Mouse (Mus musculus) hindbrain, embryonic 16.5 days (tissue): ENCODE data around the gene Gtf2i. TPM values are rescaled to one million over a fixed set of nuclear protein-coding genes. Genes with fewer than 3 reads are reported as not detected.

Source experiments
- ATAC-seq: fragments of 200-750 bp; cut with Nextera tagmentation; 2 replicates; pipeline ENCODE4 v1.8.0; 2017; ENCODE audit warnings: moderate TSS enrichment, moderate library complexity
- H3K27ac ChIP-seq: fragments of 300-500 bp; sonication (generic); 2 replicates; pipeline ENCODE4 v1.5.1; 2014; ENCODE audit warnings: low read depth, mild to moderate bottlenecking, control low read depth, low read length, moderate library complexity
- H3K27me3 ChIP-seq: fragments of 300-500 bp; sonication (generic); replicated peaks from 2 replicates; pipeline ENCODE4 v1.6.1; 2014; ENCODE audit warnings: low read length; ENCODE audit not compliant: control insufficient read depth, insufficient read depth
- H3K36me3 ChIP-seq: fragments of 300-500 bp; sonication (generic); 2 replicates; pipeline ENCODE4 v1.6.1; 2014; ENCODE audit warnings: mild to moderate bottlenecking, low read length, moderate library complexity, mixed read lengths; ENCODE audit not compliant: control insufficient read depth, insufficient read depth
- H3K4me1 ChIP-seq: fragments of 300-500 bp; sonication (generic); 2 replicates; pipeline ENCODE4 v1.6.1; 2014; ENCODE audit warnings: low read depth, low read length; ENCODE audit not compliant: control insufficient read depth, insufficient read depth
- H3K4me2 ChIP-seq: fragments of 300-500 bp; sonication (generic); 2 replicates; pipeline ENCODE4 v1.6.1; 2014; ENCODE audit warnings: mild to moderate bottlenecking, low read length, control low read depth, moderate library complexity
- H3K4me3 ChIP-seq: fragments of 300-500 bp; sonication (generic); 2 replicates; pipeline ENCODE4 v1.5.1; 2014; ENCODE audit warnings: mild to moderate bottlenecking, low read length, control low read depth, moderate library complexity
- H3K9ac ChIP-seq: fragments of 300-500 bp; sonication (generic); 2 replicates; pipeline ENCODE4 v1.6.1; 2014; ENCODE audit warnings: low read depth, mild to moderate bottlenecking, control low read depth, low read length, moderate library complexity
- H3K9me3 ChIP-seq: fragments of 300-500 bp; sonication (generic); 2 replicates; pipeline ENCODE4 v1.6.1; 2014; ENCODE audit warnings: mild to moderate bottlenecking, low read length, moderate library complexity; ENCODE audit not compliant: control insufficient read depth
- WGBS: fragments of 180-500 bp; shearing (Covaris S2); extraction: QIAGEN DNeasy Blood & Tissue Kit; methylation state at CpG from one replicate; pipeline ENCODE4 v1.1.7; 2014; 5-methylcytosine and 5-hydroxymethylcytosine counted together
- polyA plus RNA-seq: library from polyadenylated mRNA; unstranded; fragments of >200 nt; fragmentation: Nextera tagmentation; extraction: Ambion mirVana; gene quantifications from 2 replicates; pipeline ENCODE4 v1.2.1, GENCODE M21; 2015

Gtf2i gene
- polyA plus RNA-seq, 1 experiment from 2014 or later = 132 TPM

DNA sequence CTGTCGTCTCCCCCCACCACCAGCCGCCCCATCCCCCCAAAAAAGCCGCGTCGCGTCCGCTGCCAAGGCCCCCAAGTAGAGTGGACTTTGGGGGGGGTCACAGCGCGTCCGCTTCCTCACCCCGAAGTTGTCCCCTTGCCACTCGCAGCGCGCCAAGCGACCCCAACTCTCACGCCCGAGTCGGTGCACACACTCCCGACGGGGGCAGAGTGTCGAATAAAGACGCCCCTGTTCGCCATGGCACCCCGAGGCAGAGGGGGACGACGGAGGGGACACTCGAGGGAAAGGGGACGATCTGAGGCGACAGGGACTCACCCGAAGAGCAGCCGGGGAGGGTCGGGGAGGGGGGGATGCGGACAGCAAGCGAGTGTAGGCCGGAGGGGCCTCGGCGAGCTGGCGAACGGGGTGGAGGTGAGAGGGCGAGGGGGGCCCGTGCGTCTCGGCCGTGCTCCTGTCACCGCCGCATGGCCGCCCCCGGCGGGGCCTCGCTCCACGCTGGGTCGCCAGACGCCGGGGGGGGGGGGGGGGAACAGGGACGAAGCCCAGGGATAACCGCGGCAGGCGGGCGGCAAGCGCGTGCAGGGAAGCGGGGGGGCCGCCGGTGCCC lies 389 bp downstream of the Gtf2i start:
- under 1% methylated on average over 40 of the region's 64 CpGs for WGBS

DNA sequence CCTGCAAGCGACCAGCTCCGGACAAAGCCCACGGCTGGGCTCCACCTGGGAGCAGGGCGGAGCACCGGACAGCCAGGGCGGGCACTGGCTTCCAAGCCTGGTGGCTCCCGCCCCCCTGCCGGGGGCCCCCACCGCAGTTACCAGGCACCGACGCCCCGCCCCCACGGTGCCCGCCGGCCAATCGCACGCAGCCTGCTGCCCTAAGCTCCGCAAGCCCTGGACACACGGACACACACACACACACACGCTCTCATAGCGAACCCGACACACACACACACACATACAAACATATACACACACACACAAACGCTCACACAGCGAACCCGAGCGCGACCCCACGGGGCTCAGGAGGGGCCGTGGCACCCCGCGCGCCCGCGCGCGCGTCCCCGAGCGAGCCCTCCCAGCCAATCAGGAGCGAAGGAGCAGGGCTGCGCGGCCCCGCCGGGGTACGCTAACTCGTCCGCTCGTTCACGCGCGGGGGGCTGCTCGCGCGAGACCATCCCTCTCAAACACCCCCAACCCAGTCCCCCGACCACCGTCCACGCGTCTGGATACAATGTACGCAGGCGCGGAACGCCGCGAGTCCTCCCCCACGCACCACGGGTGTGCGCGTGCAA lies 1.0 kb downstream of the Gtf2i start:
- WGBS = under 1% methylated on average over 63 of the region's 68 CpGs

More for the DNA sequence above, 389 bp downstream of the Gtf2i start:
- H3K4me1 ChIP-seq = peaks cover 27% of the 10 kb centered on the region
- peak overlapping the region; percentile 71 for H3K4me3 ChIP-seq
- peaks cover 4% of the 10 kb centered on the region for H3K36me3 ChIP-seq
- H3K27me3 ChIP-seq = no peaks in the 10 kb centered on the region
- no peaks in the 10 kb centered on the region for H3K9me3 ChIP-seq
- peak overlapping the region; percentile 100 for H3K27ac ChIP-seq
- peak overlapping the region; percentile 80 for H3K4me2 ChIP-seq
- ATAC-seq = peak; percentile 27
- peak overlapping the region; percentile 92 for H3K9ac ChIP-seq

DNA sequence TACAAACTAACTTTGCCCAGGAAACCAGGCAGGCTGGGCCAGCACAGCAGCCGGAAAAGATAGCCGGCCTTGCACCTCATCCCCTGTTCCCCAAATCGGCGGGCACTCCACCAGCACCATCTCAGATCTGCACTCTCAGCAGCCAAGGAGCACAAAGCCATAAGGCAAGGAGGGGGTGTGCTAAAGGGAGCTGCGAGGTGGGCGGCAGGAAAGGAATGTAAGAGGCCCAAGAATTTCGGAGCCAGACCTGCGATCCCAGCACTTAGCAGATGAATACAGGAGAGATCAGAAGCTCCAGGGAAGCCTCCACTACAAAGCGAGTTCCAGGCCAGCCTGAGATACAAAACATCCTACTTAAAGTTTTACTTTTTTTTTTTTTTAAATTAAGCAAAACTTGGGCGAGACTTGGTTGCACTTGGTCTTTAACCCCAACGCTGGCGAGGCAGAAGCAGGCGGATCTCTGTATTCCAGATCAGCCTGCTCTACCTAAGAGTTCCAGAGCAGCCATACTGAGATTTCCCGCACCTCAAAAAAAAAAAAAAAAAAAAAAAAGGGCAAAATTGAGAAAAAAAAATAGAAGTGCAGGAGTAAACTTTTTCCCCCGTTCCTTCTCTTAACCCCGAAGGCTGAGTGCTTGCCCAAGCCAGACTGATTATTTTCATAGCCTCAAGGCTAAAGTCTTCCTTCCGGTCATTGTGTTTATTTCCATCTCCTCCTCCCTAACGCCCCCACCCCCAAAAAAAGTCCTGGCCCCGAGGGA lies 1.7 kb downstream of the Gtf2i start:
- Histone ChIP-seq H3K36me3 (peaks cover 4% of the 10 kb centered on the region), H3K27me3 (no peaks in the 10 kb centered on the region), H3K4me1 (peaks cover 27% of the 10 kb centered on the region), H3K9me3 (no peaks in the 10 kb centered on the region), H3K27ac (peak overlapping the region; percentile 100), H3K4me3 (peak overlapping the region; percentile 71), H3K9ac (peak overlapping the region; percentile 92), H3K4me2 (peak overlapping the region; percentile 80)
- no peak for ATAC-seq
- 1% methylated on average over 19 of the region's 19 CpGs for WGBS

More for the DNA sequence above, 1.0 kb downstream of the Gtf2i start:
- Histone ChIP-seq H3K4me2 (peak overlapping the region; percentile 80), H3K4me3 (peak overlapping the region; percentile 71), H3K4me1 (peaks cover 27% of the 10 kb centered on the region), H3K9me3 (no peaks in the 10 kb centered on the region), H3K27ac (peak overlapping the region; percentile 100), H3K36me3 (peaks cover 4% of the 10 kb centered on the region), H3K9ac (peak overlapping the region; percentile 92), H3K27me3 (no peaks in the 10 kb centered on the region)
- peak; percentile 83 for ATAC-seq

DNA sequence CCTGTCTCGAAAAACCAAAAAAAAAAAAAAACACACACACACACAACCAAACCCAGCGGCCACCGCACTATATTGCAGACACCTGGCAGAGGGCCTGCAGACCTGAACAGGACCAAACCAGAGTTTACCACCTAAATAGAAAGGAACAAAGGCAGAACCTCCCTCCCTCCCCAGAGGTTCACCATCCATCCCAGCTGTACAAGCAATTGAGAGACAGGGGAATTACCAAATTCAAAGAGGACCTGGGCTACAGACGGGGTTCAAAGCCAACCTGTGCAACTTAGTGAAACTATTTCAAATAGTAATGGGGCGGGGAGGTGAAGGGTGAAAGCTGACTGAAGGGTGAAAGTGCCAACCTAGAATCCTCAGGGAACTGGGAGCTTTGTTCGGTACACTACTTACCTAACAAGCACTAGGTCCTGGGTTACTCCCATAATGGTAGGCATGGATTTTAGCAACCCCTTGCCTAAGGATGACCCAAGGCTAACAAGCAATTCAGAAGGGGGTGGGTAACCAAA lies 2.6 kb downstream of the Gtf2i start:
- H3K4me3 ChIP-seq = peak overlapping the region; percentile 71
- peak overlapping the region; percentile 80 for H3K4me2 ChIP-seq
- H3K27ac ChIP-seq = no peak overlapping the region
- WGBS = 75% methylated on average over 6 of the region's 6 CpGs
- ATAC-seq = no peak
- no peaks in the 10 kb centered on the region for H3K27me3 ChIP-seq
- H3K4me1 ChIP-seq = peaks cover 27% of the 10 kb centered on the region
- peaks cover 4% of the 10 kb centered on the region for H3K36me3 ChIP-seq
- no peaks in the 10 kb centered on the region for H3K9me3 ChIP-seq
- H3K9ac ChIP-seq = no peak overlapping the region

DNA sequence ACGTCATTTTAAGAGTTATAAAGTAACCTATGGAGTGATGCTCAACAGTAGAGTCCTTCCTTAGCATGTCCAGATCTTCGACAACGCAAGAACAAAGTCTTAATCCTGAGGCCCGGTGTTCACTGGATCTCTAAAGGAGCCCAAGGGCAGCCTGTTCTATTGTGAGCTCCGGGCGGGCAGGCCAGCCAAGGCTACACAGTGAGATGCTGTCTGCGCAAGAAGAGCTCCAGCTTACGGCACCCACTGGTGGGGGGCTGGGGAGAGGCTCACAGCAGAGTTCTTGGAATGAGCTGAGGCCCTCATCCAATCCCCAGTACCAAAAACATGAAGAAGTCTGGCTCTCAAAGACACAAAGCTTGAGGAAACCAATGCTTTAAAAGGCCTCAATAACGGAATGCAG lies 4.4 kb downstream of the Gtf2i start:
- H3K27ac ChIP-seq = no peak overlapping the region
- H3K4me1 ChIP-seq = peaks cover 15% of the 10 kb centered on the region
- H3K27me3 ChIP-seq = no peaks in the 10 kb centered on the region
- H3K4me2 ChIP-seq = no peak overlapping the region
- no peak for ATAC-seq
- no peak overlapping the region for H3K9ac ChIP-seq
- H3K36me3 ChIP-seq = peaks cover 10% of the 10 kb centered on the region
- no peak overlapping the region for H3K4me3 ChIP-seq
- WGBS = 94% methylated on average over 9 of the region's 9 CpGs
- no peaks in the 10 kb centered on the region for H3K9me3 ChIP-seq

DNA sequence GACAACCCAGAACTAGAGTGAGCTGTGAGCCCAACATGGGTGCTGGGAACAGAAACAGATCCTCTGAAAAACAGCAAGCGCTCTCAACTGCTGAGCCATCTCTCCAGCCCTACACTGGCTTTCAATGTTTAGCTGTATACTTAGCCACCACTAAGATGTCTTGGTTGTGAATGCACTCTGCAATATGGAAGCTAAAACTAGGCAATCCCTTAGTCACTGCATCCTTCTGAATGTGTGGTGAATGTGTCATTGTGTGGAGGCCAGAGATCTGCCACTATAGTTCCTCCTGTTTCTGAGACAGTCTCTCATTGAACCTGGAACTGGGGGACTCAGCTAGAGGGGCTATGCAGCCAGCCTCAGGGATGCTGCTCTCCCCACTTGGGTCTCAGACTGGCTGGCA lies 5.2 kb downstream of the Gtf2i start:
- H3K4me2 ChIP-seq = no peak overlapping the region
- H3K27ac ChIP-seq = no peak overlapping the region
- H3K9me3 ChIP-seq = no peaks in the 10 kb centered on the region
- no peaks in the 10 kb centered on the region for H3K27me3 ChIP-seq
- H3K9ac ChIP-seq = no peak overlapping the region
- H3K4me1 ChIP-seq = peaks cover 15% of the 10 kb centered on the region
- ATAC-seq = no peak
- H3K36me3 ChIP-seq = peaks cover 10% of the 10 kb centered on the region
- 100% methylated on average over 1 of the region's 1 CpGs for WGBS
- no peak overlapping the region for H3K4me3 ChIP-seq

DNA sequence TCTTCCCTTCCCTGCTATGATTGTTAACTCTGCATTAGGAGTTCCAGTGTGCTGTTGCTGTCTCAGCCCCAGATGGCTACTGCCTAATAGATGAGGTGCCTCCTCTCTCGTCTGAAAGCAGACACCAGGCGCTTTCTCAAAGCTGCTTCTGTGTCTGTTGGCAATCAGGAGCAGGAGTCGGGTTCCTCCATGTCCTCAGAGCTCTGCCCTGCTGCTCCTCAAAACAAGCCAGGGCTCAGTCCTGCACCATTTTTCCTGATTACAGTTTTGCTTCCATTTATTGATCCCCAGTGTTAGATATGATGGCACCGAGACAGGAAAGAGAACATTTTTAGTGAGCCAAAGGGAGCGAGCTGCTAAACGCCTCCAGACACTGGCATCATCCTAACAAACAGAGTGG lies 9.9 kb downstream of the Gtf2i start:
- Histone ChIP-seq H3K27ac (no peak overlapping the region), H3K4me2 (no peak overlapping the region), H3K9ac (no peak overlapping the region), H3K4me1 (no peaks in the 10 kb centered on the region), H3K27me3 (no peaks in the 10 kb centered on the region), H3K9me3 (no peaks in the 10 kb centered on the region), H3K36me3 (peaks cover 15% of the 10 kb centered on the region), H3K4me3 (no peak overlapping the region)
- 85% methylated on average over 6 of the region's 6 CpGs for WGBS
- ATAC-seq = no peak

DNA sequence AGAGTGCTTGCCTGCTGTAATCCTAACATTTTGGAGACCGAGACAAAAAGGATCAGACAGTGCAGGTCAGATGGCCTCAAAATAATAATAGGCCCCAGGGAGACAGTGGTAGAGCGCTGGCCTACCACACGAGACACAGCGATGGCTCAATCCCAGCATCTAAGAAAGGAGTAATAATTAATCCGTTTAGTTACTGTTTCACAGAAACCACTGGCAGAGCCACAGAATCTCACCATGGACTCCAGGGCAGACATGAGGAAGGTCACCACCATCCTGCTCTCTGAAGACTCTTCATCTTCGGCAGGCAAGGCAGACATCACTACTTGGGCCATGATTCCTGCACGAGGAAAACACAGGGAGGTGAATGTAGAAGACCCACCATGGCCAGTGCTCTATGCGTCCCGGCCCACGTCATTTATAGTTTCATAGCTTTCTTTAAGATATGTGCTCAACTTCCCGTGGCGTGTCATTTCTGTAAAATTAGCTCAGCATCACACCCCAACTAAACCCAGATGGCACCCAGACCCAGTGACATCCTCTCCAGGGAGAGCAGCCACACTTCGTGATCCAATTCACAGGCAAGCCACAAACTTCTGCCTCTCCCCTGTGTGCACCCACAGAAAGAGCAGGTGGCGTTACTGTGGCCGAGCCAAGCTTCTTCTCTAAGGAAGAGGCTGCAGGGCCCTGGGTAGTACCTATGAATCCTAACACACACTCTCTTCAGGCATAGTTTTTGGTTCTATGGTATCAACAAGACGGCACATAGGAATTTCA lies 19.1 kb downstream of the Gtf2i start:
- no peaks in the 10 kb centered on the region for H3K27me3 ChIP-seq
- H3K36me3 ChIP-seq = peaks cover 26% of the 10 kb centered on the region
- no peak overlapping the region for H3K4me3 ChIP-seq
- no peak overlapping the region for H3K4me2 ChIP-seq
- H3K27ac ChIP-seq = no peak overlapping the region
- no peak for ATAC-seq
- H3K4me1 ChIP-seq = no peaks in the 10 kb centered on the region
- H3K9me3 ChIP-seq = no peaks in the 10 kb centered on the region
- H3K9ac ChIP-seq = no peak overlapping the region
- 85% methylated on average over 16 of the region's 16 CpGs for WGBS
